Mouse (Mus musculus) fat pad, adult 2 months (tissue): ENCODE data around the gene Nsd1.

Source experiments
- DNase-seq: peaks from one replicate; pipeline ENCODE4 v3.0.0-alpha.2; 2011; ENCODE audit warnings: low read depth, low spot score; ENCODE audit errors: extremely low read depth

The Nsd1 gene

DNA sequence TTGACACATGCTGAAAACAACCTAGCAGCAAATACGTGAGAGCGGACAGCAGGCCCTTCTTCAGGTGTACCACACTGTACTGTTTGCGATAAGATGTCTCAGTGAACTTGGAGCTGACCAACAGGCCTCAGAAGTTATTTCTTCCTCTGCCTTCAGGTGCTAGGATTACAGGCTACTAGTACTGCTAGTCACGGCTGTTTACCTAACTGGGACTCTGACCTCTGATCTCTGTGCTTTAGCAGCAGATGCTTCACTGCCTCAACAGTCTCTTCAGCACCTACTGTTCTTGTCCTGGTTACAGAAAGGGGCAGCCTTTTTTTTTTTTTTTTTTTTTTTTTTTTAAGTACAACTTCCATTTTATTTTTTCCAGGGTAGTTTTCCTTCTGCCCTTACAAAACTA, 43.2 kb downstream of the Nsd1 start:
- DNase-seq = no peak

DNA sequence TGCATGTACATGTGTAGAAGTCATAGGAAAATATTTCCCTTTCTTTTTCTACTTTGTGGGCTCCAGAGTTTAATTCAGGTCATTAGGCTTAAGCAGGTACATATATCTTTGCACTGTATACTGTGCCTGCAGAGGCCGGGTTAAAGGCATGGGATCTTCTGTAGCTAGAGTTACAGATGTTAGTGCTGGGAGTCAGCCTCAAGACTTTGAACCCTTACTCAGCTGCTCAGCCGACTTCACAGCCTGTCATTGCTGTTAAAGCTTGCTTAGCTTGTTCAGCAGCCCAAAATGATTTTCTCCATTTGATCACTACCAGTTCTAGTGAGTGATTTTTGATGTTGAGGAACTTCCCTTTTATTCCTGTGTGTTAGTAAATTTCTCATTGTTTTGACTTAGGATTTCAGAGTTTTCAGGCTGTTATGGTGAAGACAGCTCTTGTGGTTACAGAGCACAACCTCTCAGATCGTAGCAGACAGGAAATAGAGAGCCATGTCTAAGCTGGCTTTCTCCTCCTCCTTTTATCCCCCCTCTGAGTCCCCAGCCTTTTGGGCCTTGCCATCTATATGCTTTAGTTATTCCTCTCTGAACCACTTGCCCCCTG, 45.6 kb downstream of the Nsd1 start:
- no peak for DNase-seq

DNA sequence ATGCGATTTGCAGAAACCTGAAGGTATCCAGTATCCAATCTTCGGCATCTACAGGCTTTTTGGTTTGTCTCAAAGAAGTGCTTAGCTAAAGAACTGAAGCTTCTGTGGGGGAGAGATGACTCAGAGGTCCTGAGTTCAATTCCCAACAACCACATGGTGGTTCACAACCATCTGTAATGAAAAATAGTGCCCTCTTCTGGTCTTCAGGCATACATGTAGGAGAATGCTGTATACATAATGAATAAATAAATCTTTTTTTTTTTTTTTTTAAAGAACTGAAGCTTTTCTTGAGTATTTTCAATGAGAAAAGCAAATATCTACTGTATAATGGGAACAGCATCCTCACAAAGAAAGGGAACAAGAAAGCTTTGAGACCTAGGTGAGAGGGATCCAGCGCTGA, 49.1 kb downstream of the Nsd1 start:
- DNase-seq = no peak

DNA sequence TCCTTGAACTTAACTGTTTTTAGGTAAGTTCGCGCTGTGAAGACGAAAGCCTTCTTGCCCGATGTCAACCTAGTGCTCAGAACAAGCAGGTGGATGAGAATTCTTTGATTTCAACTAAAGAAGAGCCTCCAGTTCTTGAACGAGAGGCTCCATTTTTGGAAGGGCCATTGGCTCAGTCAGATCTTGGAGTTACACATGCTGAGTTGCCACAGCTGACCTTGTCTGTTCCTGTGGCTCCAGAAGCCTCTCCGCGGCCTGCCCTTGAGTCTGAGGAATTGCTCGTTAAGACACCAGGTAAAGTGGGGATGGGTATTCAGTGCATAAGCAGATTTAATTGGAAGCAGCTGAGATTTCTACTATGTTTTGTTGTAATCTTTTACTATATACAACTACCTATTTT, 51.9 kb downstream of the Nsd1 start:
- DNase-seq = no peak

DNA sequence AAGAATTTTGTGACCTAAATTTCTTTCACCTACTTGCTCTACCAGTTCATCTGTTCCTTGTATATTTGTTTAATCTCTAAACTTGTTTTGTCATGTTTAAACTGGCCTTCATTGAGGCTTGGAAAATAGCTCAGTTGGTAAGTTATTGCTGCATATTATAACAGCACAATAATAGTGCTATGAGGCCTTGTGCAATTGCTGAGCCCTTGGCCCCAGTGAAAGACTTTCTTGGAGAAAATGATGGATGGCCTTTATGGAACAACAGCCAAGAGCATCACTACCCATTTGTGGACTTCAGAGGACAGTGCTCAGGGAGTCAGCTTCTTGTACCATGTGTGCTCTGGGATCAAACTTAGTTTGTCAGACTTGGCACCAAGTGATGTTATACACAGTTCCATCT, 52.5 kb downstream of the Nsd1 start:
- peak; percentile 62 for DNase-seq

DNA sequence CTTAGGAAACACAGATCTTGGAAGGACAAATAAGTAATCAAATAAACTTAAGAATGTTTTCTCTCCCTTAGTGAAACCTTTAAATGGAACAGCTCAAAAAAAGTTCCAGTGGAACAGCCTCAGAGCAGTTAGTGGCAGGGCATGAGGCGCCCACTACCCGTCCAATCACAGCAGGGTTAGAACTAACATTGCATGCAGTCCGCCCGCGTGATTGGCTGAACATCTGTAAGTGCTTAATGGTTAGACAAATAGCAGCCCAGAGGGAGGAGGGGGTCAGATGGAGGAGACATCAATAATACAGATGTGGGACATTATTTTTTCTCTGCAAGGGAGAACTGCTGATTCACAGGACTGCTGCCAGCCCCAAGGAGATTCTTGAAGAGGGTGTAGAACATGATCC, 67.6 kb downstream of the Nsd1 start:
- no peak for DNase-seq

DNA sequence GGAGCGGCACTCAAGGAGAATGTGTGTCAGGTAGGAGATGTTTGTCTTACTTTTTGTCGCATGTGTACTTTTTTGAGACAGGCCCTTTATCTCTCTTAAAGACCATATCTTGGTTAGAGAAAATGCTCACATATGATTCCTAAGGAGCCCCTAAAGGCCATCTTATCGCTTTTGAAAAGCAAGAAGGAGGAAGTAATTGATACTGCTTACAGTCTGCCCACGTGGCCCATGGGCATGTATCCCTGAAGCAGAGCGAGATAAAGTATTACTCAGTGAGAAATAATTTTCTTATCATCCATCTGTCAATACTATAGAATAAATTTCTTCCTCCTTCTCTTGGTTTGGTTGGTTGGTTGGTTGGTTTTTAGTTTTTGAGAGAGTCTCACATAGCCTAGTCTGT, 68.1 kb downstream of the Nsd1 start:
- no peak for DNase-seq

DNA sequence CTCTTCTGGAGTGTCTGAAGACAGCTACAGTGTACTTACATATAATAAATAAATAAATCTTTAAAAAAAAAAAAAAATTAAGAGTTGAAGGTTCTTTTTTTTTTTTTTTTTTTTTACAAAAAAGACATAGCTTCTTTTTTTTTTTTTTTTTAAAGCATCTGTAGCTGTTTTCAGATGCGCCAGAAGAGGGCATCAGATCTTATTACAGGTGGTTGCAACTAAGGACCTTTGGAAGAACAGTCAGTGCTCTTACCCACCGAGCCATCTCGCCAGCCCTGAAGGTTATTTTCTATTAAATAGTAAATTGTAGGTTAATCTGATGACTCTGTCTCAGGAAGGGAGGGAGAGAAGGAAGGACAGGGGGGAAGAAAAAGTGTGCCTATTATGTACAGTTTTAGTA, 79.3 kb downstream of the Nsd1 start:
- DNase-seq = no peak

DNA sequence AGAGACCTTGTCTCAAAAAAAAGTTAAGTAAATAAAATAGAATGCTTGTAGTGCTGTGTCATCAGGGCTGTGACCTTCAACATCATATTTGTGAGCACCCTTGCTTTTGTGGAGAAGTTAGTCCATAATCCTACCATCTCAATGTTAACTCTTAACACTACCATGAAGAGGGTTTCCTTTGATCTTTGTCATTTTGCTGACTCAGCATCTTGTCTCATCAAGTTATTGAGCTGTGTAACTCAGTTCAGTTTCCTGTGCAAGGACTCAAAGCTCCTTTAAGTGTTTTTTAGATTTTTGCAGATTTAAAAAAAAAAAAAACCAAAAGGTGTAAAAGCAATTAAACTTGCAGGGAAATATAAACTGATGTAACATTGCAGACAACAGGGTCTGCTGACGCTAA, 87.2 kb downstream of the Nsd1 start:
- DNase-seq = no peak

DNA sequence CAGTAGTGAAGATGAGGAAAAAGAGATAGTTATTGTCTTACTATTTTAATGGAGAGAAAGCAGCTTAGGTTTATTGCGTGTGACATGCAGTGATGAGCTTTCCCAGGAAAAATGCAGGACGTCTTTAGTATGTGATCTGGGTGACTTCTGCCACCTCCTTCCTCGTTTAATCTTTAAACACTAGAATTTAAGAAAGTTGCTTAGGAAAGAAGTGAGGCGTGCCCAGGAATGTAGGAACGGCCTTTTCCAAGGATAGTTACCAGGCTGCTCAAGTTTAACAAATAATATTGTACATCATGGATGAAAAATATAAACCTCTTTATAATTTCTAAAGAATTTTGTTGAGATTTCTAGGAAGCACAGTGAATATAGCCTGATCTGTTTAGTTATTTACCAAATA, 91.3 kb downstream of the Nsd1 start:
- DNase-seq = no peak

DNA sequence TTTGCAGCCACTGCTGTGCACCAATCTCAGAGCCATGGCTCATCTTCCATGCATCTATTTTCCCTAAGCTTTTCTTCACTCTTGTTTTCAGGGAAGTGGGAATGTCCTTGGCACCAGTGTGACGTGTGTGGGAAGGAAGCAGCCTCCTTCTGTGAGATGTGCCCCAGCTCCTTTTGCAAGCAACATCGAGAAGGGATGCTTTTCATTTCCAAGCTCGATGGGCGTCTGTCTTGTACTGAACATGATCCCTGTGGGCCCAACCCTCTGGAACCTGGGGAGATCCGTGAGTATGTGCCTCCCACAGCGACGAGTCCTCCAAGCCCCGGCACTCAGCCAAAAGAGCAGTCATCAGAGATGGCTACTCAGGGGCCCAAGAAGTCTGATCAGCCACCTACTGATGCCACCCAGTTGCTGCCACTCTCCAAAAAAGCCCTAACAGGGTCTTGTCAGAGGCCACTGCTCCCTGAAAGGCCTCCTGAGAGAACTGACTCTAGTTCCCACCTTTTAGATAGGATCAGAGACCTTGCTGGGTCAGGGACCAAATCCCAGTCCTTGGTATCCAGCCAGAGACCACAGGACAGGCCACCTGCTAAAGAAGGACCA, 102.5 kb downstream of the Nsd1 start:
- DNase-seq = no peak

DNA sequence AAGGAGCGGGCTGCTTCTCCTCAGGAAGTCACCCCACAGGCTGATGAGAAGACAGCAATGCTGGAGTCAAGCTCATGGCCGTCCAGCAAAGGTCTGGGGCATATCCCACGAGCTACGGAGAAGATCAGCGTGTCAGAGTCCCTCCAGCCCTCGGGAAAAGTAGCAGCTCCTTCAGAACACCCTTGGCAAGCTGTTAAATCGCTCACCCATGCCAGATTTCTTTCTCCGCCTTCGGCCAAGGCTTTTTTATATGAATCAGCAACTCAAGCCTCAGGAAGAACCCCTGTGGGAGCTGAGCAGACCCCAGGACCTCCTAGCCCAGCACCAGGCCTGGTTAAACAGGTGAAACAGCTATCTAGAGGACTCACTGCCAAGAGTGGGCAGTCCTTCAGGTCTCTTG, 103.5 kb downstream of the Nsd1 start:
- no peak for DNase-seq

DNA sequence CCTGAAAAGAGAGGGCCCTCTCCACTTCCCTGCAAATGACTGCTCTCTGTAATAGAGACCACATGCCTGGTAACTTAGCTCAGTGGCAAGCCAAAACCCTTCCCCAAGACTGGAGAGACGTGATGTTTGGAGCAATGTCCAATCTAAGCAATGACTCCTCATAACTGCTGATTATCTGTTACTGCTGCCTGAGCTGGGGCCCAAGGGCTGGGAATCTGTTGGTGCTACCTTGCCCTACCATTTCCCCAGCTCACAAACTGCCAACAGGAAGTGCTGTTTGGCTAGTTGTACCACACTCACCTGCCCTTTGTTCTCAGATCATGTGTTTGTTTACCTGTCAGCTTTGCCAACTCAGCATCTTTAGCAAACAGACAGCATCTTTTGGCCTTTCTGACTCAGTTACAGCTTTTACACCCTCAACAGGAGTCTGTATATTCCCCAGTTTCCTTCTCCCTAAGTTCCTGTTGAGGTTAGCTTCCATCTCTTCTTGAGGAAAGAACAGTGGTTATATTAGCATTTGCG, 105.4 kb downstream of the Nsd1 start:
- no peak for DNase-seq

DNA sequence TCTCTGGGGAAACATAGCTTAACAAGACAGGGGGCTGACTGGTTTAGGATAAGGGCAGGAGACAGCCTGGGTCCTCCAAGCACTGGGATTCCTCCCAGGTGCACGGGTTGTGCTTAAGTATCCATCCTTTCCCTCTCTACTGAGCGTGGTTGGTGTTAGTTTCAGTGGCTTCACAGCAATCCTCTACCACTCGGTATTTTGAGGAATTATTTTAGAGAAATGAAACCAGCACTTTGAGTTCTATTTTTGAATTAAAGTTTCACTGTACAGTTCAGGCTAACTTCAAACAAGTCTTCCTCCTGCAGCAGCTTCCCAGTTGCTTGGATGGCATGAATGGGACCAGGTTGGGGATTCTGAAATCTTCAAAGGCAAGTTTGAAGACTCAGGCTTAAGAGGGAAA, 108.8 kb downstream of the Nsd1 start:
- DNase-seq = no peak

DNA sequence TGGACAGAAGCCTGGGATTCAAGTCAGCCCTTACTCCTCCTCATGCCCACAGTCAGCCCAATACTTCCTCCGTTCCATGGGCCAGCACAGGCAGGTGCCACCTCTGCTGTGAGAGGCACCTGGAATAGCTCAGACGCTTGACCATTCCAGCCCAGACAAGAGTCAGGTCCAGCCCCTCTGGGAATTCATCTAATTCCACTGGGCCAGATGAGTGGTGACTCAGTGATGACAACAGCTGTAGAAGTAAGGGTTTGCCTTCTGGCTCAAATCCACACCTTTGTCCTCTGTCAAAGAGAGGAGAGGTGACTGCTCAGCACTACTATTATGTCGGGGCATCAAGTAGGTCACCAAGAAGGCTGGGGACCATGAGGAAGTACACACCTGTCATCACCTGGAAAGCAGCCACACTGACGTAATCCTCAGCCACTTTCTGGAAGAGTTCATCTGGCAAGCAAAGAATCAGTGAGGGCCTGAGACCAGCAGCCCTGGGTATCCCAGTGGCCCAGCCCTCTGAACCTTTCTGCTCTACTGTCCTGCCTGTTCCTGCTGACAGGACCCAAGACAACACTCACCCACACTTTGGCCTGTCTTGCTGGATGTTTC, 110.5 kb downstream of the Nsd1 start, which contains the start of gene Prelid1:
Gene Prelid1 (plus strand): TSS at position 570 of the 603 bp plus-strand sequence.
- peak; percentile 33 for DNase-seq

DNA sequence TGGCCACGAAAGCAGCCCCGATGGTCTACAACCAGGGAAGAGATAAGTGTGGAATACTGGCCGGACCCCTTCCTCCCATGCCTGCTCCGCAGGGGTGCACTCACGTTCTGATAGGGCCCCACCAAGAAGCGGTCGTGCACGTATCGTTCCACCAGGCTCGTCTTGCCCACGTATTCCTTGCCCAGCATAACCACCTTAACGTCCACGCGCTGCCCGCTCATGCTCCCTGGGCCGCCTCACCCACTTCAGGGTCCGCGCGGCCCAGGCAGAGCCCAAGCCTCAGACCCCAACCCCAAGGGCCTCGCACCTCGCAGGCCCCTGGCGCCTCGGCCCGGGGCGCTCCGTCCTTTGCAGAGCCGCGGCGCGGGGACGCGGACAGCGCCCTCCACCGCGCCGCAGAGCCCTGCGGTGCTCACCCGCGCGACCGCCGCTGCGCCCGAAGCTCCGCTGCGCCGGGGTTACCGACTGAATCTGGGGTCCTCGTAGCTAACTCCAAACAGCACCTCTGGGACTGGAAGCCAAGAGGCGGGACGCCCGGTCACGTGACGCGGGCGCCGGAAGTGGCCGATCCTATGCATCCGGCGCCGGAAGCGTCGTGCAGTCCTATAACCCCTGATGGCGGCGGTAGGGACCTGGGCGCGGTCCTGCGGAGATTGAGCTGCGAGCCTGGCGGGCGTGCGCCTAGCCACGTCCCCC, 112.0 kb downstream of the Nsd1 start, which contains the start of gene Rab24:
Gene Rab24 (minus strand): TSS at position 513 of the 696 bp plus-strand sequence.
- DNase-seq = no peak

DNA sequence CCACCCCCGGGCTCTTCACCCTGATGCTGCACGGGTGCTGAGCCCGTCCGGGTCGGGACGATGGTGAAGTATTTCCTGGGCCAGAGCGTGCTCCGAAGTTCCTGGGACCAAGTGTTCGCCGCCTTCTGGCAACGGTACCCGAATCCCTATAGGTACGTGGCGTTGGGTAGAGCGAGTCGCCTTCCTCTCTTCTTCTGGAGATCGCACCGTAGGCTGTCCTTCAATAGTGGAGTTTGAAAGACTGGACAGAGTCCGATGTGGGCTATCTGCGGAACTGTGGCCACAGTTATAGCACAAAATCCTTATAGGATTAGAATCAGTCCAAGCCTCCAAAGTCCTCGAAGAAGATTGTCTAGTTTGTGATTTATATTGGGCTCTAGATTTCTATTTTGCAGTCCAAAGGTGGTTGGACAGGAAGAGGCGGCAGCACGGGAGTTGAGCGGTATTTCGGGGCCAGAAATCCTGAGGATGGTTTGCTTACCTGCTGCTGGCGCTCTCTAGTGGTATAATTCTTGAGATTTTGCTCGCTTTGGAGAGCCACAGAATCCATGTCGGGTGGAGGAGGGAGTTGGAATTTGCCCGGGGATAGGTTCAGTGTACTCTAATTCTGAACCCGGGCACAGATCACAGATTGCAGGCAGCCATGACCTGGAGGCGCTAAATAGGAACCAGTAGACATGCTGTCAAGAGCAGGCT, 112.7 kb downstream of the Nsd1 start:
- no peak for DNase-seq

DNA sequence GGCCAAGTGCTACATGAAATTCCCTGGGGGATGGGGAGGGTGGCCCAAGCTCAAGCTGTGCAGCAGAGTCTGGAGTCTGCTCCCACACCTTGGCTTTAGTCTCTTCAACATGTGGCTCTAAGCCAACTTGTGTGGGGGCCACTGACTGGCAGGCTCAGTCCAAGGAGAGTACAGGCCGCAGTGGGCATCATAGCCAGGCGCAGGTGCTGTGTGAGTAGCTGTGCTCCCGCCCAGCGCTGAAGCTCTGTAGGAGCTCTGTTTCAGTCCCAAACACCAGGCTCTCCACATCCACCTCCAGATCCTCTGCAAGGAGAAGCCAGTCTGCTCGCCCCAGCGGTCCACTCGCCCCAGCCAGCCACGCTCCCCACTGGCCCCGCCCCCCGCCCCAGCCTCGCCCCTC, 116.0 kb downstream of the Nsd1 start:
- DNase-seq = no peak

DNA sequence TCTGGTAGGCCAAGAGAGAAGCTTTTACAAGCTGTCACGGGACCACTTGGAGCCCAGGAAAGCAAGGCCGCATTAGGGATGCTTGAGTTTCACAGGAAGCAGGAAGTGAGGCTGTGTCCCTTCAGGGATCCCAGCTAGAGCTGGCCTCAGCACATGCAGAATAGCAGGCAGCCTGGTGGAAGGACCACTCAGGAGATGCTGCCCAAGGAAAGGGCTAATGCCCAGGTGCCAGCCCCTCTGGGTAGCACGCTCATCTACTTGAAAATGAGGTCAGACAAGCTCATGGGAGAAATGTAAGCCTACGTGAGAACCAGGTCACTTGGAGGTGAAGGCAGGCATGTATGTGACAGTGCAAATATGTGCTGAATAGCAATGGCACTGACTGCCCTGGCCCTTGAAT, 117.6 kb downstream of the Nsd1 start:
- DNase-seq = no peak

DNA sequence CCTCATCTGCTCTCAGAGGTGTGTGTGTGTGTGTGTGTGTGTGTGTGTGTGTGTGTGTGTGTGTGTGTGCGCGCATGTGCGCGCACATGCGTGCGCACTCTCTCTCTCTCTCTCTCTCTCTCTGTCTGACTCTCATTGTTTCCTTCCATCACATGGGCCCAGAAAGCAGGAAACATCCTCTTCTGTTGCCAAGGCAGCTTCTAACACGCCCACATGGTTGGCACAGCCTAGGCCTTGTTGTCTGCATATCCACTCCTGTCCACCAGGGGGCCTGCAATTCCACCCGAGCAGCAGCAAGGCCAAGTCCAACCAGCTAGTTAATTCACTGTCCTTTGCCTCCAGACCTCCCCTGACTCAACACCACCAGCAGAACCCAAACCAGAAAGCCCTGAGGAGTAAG, 118.1 kb downstream of the Nsd1 start:
- DNase-seq = peak; percentile 81

DNA sequence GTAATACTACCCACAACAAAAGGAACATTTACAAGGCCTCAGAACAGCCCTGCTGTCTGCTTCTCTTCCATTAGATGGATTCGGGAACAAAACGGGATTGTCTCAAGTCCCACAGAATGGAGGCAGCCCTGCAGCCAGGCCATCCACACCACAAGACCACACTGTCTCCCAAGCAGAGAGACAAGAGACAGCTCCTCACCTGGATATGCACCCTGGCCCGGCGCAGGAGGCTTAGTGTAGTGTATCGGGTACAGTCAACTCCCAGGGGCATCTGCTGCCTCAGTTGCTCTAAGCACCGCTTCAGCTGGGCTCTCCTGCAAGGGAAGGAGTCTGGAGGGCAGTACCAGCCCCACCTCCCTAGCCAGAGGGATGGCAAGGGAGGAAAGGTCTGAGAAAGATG, 118.6 kb downstream of the Nsd1 start:
- DNase-seq = no peak
